Mouse (Mus musculus) v-Abl transformed pro-B cells (cell line): ENCODE measurements around the gene Rest.

Experiments
- in situ Hi-C, 2 experiments: fragments of 400-800 bp; cut with MboI; formaldehyde crosslinking; loops; one replicate each; pipeline ENCODE4 v1.15.1; 2025; ENCODE audit not compliant: unreplicated experiment in 2 of 2

Rest gene

DNA sequence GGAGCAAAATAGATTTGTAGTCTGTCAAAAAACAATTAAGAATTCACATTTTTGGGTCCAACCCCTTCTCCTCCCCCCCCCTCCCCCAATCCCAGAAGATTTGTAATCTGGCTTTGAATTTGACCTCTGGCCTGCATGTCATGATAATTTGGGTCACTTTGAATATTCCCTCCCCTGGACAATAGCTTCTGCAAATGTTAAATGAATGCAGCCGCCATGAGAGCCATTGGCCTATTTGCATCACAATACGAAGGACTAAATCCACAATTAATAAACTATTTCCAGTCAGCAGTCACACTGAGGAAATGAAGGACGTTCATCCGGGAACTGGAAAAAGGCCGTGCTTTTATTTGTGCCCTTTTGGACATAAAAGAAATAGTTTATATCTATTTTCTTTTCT is 3.2 kb upstream of the Rest start:
- in situ Hi-C loops = no loop called here

DNA sequence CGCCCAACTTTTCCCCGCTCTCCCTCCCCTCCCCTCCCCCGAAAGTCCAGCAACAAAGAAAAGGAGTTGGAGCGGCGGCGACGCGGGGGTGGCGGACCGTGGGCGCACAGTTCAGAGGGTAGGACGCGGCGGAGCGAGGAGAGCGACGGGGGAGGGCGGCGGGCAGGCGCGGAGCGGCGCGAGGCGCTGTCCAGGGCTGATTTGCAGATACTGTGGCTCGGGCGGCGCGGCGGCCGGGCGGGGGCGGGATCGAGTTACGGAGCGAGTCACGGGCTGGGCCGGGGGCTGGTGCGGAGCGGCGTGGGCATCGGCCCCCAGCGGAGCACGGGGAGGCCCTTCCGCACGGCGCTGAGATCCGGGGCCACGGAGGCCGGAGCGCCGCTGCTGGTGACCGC is 377 bp downstream of the Rest start:
- in situ Hi-C loops = no loop called here

DNA sequence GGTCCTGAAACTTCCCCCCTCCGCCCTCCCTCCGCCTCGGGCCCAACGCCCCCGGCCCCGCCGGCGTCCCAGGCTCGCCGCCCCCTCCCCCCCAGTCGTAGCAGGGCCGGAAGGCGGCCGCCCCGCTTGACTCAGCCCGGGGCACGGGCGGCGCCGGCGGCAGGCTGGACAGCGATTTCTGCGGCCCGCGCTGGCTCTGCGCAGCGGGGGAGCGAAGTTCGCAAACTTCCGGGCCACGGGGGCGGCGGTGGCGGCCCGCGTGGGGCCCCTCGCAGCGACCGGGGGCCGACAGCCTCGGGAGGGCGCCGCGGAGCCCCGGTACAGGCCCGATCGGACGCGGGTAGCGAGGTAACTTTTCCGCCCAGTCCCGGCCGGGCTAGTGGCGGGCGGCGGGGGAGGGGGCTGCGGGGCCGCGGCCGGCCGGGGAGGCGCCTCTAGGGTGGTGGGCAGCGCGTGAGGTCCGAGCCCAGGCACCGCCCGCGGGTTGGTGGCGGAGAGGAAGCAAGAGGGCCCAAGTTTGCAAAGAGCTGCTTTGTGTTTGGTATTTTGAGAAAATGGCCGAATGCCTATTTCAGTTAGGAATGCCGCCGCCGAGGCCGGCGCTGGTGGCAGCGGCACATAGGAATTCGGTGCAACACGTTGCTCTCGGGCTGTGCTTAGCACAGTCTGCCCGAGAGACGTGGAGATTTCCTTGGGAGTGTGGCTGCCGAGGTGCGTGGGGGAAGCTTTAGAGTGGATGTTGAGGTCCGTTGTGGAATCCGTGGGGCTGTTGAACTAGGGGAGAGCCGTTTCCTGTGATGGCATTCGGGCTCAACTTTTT is 985 bp downstream of the Rest start:
- in situ Hi-C loops = no loop called here

- in situ Hi-C loops = no loop called here
Observed at GRCm38 (mm10) chr5:77266886-77267401, 1.7 kb downstream of the Rest start.

- in situ Hi-C loops = no loop called here
Observed at GRCm38 (mm10) chr5:77267441-77267840, 2.1 kb downstream of the Rest start.

DNA sequence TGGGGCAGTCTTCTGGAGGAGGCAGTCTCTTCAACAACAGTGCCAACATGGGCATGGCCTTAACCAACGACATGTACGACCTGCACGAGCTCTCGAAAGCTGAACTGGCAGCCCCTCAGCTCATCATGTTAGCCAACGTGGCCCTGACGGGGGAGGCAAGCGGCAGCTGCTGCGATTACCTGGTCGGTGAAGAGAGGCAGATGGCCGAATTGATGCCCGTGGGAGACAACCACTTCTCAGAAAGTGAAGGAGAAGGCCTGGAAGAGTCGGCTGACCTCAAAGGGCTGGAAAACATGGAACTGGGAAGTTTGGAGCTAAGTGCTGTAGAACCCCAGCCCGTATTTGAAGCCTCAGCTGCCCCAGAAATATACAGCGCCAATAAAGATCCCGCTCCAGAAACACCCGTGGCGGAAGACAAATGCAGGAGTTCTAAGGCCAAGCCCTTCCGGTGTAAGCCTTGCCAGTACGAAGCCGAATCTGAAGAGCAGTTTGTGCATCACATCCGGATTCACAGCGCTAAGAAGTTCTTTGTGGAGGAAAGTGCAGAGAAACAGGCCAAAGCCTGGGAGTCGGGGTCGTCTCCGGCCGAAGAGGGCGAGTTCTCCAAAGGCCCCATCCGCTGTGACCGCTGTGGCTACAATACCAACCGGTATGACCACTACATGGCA is 2.8 kb downstream of the Rest start:
- in situ Hi-C loops = no loop called here

DNA sequence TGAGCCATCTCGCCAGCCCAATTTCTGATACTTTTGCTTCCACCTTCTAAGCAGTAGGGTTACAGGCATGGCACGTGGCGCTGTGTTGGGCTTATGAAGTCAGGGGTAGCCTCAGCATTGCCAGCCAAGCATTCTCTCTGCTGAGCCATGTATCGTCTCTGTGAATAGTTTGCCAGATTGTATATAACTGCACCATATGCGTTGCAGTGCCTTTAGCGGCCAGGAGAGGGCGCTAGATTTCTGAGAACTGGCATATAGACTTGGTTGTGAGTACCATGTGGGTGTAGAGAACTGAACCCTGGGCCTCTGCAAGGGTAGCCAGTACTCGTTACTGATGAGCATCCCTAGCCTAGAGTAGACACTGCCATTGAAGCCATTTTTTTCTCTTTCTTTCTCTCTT is 4.1 kb downstream of the Rest start:
- in situ Hi-C loops = no loop called here

DNA sequence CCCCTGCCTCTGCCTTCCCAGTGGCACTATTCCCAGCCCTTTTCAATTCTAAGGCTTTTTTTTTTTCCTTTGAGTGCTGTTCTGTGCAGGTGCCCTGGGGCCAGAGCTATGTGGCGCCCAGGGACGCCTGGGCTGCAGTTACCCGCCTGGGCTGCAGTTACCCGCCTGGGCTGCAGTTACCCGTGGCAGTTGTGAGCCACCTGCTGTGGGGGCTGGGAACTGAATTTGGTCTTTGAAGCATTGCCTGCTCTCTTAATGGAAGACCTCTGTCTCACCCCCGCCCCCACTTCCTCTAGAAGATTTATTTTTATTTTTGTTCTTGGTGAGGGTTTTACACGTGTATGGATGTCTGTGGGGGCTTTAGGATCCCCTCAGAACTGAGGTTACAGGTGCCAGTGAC is 7.9 kb downstream of the Rest start:
- in situ Hi-C loops = loop anchor here in 1 of 2 experiments (5.0 kb wide), 1 partner anchor 34 kb away; no protein-coding TSS in a partner anchor

DNA sequence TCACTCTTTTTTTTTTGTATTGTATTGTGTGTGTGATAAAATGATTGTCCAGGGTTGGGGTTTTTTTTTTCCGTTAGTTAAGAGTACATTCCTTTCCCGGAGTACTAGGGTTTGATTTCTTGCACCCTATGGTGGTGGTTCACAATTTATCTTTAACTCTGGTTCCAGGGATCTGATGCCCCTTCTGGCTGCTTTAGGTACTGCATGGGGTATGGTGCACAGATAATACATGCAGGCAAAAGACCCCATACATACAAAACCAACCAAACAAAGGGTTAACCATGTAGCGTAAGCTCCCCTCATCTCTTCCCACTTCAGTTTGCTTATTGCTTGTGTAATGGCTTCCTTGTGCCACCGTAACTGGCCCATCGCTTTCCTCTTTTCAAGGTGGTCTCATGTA is 10.7 kb downstream of the Rest start:
- in situ Hi-C loops = no loop called here

DNA sequence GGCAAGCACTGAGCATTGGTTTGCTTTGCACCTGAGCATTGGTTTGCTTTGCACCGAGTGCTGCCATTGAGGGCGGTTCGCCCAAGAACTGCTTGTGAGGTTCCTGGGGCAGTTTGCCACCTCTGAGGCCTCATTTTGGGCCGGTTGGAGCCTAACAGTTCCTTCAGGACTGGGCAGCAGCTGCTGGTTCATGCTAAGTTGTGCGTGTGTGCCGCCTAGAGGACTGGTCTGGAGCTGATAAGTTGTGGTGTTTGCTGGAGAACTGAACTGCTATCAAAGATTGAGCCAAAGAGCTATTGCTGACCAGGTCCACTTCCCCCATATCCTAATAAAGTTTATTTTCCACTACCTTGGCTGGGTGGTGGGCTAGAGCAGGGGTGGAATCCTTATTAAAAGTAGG is 11.9 kb downstream of the Rest start:
- in situ Hi-C loops = no loop called here

DNA sequence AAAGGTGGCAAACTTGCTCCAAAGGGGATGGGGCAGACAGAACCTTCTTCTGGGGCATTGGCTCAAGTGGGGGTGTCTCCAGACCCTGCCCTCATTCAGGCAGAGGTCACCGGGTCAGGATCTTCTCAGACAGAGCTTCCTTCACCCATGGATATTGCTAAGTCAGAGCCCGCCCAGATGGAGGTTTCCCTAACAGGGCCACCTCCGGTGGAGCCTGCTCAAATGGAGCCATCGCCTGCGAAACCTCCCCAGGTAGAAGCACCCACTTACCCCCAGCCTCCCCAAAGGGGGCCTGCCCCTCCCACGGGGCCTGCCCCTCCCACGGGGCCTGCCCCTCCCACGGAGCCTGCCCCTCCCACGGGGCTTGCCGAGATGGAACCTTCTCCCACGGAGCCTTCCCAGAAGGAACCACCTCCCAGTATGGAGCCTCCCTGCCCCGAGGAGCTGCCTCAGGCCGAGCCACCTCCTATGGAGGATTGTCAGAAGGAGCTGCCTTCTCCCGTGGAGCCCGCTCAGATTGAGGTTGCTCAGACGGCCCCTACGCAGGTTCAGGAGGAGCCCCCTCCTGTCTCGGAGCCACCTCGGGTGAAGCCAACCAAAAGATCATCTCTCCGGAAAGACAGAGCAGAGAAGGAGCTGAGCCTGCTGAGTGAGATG is 16.4 kb downstream of the Rest start:
- in situ Hi-C loops = no loop called here

DNA sequence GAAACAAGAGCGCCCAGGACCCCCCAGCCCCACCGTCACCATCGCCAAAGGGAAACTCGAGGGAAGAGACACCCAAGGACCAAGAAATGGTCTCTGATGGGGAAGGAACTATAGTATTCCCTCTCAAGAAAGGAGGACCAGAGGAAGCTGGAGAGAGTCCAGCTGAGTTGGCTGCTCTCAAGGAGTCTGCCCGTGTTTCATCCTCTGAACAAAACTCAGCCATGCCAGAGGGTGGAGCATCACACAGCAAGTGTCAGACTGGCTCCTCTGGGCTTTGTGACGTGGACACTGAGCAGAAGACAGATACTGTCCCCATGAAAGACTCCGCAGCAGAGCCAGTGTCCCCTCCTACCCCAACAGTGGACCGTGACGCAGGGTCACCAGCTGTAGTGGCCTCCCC is 17.0 kb downstream of the Rest start:
- in situ Hi-C loops = no loop called here

DNA sequence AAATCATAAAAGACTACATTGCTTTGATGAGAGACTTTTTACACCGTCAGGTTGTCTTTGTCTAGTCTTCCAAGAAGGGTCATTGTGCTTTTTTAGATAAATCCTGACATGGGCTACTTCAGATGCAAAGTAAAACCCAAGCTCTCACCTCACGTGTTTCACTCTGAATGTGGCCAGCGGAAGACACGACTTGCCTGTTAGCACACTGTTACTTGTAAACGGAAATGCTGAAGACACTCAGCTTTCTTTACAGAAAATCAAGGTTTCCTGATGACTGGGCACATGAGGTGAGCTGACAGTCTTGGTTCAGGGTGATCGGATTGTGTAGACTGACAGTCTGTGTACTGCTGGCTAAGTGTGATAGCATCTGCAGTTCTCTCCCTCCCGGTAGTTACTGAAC is 20.4 kb downstream of the Rest start:
- in situ Hi-C loops = no loop called here

- in situ Hi-C loops = no loop called here
Observed at GRCm38 (mm10) chr5:77286904-77287303, 21.6 kb downstream of the Rest start.

DNA sequence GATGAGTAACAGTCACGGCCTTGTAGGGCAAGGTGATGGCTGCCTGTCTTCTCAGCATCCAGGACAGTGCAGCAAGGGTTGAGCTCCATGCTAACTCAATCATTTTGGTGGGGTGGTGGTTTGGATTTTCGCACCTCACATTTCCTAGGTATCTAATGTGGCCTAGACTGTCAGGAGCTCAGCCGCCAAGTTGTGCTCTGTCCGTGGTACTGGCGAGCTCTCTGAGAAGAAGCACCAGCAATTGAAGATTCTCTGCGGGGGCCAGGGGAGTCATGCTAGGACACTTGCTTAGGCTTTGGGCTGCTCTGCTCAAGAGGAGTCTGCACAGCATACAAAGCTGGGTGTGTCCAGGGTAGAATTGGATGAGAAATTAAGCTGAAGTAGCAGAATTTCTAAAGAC is 22.6 kb downstream of the Rest start:
- in situ Hi-C loops = no loop called here

DNA sequence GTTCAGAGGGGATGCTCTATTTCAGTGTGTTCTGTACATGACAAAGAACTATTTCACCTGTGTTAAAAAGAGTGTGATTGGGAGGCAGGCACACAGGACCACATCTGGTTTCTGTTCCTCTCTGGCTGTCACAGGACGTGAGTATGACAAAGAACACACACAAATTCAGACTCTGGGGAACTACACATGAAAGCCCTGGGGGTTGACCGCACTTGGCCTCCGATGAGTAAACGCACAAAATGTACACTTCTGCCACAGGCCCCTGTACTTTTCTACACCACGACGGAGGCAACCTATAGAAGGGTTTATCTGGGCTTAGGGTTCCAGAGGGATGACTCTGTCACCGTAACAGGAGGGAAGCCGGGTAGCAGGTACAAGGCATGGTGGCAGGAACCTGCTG is 24.4 kb downstream of the Rest start:
- in situ Hi-C loops = no loop called here

GRCm38 (mm10) chr5:77290606-77291005 is 25.3 kb downstream of the Rest start:
- in situ Hi-C loops = no loop called here

DNA sequence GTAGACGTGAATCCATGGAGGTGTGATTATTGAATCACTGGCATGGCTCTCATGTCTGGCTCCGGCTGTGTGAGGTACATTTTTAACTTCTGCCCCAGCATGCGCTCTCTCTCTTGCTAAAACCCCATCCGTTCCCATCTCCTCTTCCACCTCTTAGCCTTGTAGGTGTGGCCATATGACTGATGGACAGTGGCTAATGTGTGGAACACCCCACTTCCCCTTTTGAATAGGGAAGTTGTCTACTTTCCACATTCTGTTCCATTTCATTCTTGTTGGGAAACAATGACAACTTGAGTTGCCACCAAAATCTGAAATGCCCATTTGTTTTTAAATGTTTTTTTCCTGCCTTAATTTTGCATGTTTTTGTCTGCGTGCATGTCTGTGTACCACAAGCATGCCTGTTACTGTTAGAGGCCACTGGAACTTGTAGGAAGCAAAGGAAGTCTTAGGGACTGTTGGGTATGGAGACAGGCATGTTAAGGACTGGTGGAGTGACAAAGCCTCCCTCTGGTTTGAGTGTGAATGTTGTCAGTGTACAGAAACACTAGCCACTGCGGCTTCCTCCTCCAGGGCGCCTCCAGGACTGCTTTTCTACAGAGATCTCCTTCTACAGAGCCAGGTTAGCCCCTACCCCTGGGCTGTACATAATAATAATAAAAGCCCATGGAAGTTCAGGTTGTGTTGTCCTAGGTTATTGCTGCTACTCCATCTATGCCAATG is 27.7 kb downstream of the Rest start:
- in situ Hi-C loops = no loop called here

- in situ Hi-C loops = no loop called here
Observed at GRCm38 (mm10) chr5:77299486-77299885, 34.2 kb downstream of the Rest start.

DNA sequence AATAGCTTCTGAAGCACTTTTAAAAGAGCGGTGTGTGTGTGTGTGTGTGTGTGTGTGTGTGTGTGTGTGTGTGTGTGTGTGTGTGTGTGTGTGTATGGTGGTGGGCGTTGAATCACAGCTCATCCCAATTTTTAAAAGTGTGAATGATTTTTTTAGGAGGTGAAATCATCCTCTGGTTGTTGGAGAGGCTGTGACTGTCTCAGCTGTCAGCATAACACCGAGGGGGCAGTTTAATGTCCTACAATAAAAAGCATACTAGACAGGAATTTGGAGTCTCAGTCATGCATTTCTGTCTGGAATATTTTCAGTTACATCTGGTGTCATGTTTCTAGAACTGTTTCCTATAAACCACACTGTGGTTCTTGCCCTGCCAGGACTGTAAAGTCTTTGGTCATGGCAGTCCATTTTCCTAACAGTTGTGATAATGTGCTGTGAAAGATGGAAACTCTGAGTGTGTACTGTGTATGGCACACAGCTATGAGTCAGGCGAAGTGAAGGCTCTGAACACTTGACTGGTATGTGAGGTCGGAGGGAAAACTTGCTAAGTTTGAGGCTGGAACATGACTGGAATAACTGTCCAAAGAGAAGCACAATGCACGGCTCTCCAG is 36.1 kb downstream of the Rest start:
- in situ Hi-C loops = no loop called here
